ENCODE assay signal across 12 mouse cellular contexts in genomic region chr17:47150636-47151035, GRCm38 (mm10).
A peak's percentile ranks its signal among the peaks of the same experiment; 100 is the strongest.
DNase-seq lines count a peak whose midpoint lies in the region; ATAC-seq lines count a peak whose summit lies in the region.
"Had no signal": no experiment of that assay in that cellular context is flagged by ENCODE, and none has a peak within 500 bp of the region (broad histone marks: within the 10 kb centered on the region; RNA-seq: fewer than 3 reads in every experiment).

No protein-coding gene starts in this region.

- H3K4me2 ChIP-seq in heart, embryonic 13.5 days: peak overlapping the region; percentile 67
- 0 out of 2 replicates have a peak overlapping the region, but pooled peaks have one; percentile 19 for H3K4me2 ChIP-seq in liver, embryonic 11.5 days
- no peak overlapping the region; the same call in 1 of the 2 replicates for H3K4me2 ChIP-seq in forebrain, embryonic 15.5 days (replicated peaks)
- peak overlapping the region; percentile 50 for H3K4me2 ChIP-seq in midbrain, embryonic 15.5 days

- no peaks in the 10 kb centered on the region for H3K27me3 ChIP-seq in heart, embryonic 13.5 days (replicated peaks)
- H3K27me3 ChIP-seq in liver, embryonic 11.5 days (replicated peaks; ENCODE audit: control insufficient read depth, insufficient read depth, low read length): no peaks in the 10 kb centered on the region
- H3K27me3 ChIP-seq in forebrain, embryonic 15.5 days: no peaks in the 10 kb centered on the region
- H3K27me3 ChIP-seq in midbrain, embryonic 15.5 days (replicated peaks): no peaks in the 10 kb centered on the region
- H3K27me3 ChIP-seq: limb, embryonic 12.5 days had no signal

- H3K9ac ChIP-seq in heart, embryonic 13.5 days: peak overlapping the region; percentile 80; the same call in 1 of the 2 replicates
- no peak overlapping the region for H3K9ac ChIP-seq in liver, embryonic 11.5 days (ENCODE audit: low read depth, low read length)
- no peak overlapping the region for H3K9ac ChIP-seq in forebrain, embryonic 15.5 days (replicated peaks)
- peak overlapping the region; percentile 37; the same call in 1 of the 2 replicates for H3K9ac ChIP-seq in midbrain, embryonic 15.5 days
- H3K9ac ChIP-seq: limb, embryonic 12.5 days had no signal

- H3K27ac ChIP-seq in heart, embryonic 13.5 days (replicated peaks): peak overlapping the region; percentile 80
- H3K27ac ChIP-seq in liver, embryonic 11.5 days (ENCODE audit: low read depth, low read length): 0 out of 2 replicates have a peak overlapping the region, but pooled peaks have one; percentile 4
- H3K27ac ChIP-seq in forebrain, embryonic 15.5 days (replicated peaks): peak overlapping the region; percentile 86
- peak overlapping the region; percentile 91 for H3K27ac ChIP-seq in midbrain, embryonic 15.5 days

- ATAC-seq in heart, embryonic 13.5 days (ENCODE audit: extremely low read depth, insufficient number of reproducible peaks, low FRiP score, low TSS enrichment): no peak
- ATAC-seq in liver, embryonic 11.5 days (replicated peaks; ENCODE audit: low FRiP score): no peak
- no peak for ATAC-seq in forebrain, embryonic 15.5 days (replicated peaks)
- no peak for ATAC-seq in midbrain, embryonic 15.5 days (replicated peaks)

- peaks cover 27% of the 10 kb centered on the region; the same call in 1 of the 2 replicates for H3K36me3 ChIP-seq in heart, embryonic 13.5 days
- H3K36me3 ChIP-seq in liver, embryonic 11.5 days (ENCODE audit: control insufficient read depth, insufficient read depth, low read length): no peaks in the 10 kb centered on the region
- H3K36me3 ChIP-seq in forebrain, embryonic 15.5 days: no peaks in the 10 kb centered on the region; the same call in 1 of the 2 replicates
- no peaks in the 10 kb centered on the region for H3K36me3 ChIP-seq in midbrain, embryonic 15.5 days (replicated peaks)

- no peaks in the 10 kb centered on the region for H3K9me3 ChIP-seq in heart, embryonic 13.5 days
- no peaks in the 10 kb centered on the region for H3K9me3 ChIP-seq in liver, embryonic 11.5 days (ENCODE audit: control insufficient read depth, low read length)
- no peaks in the 10 kb centered on the region for H3K9me3 ChIP-seq in forebrain, embryonic 15.5 days
- H3K9me3 ChIP-seq in midbrain, embryonic 15.5 days: no peaks in the 10 kb centered on the region
- H3K9me3 ChIP-seq: limb, embryonic 12.5 days had no signal

- WGBS in heart, embryonic 13.5 days: 73% methylated on average over 6 of the region's 6 CpGs
- WGBS in liver, embryonic 11.5 days: 70% methylated on average over 6 of the region's 6 CpGs
- WGBS in forebrain, embryonic 15.5 days: 87% methylated on average over 6 of the region's 6 CpGs
- WGBS in midbrain, embryonic 15.5 days: 89% methylated on average over 6 of the region's 6 CpGs

- peak overlapping the region; percentile 49 for H3K4me3 ChIP-seq in heart, embryonic 13.5 days
- H3K4me3 ChIP-seq in liver, embryonic 11.5 days (ENCODE audit: low read depth, low read length): no peak overlapping the region
- H3K4me3 ChIP-seq in forebrain, embryonic 15.5 days: no peak overlapping the region
- no peak overlapping the region for H3K4me3 ChIP-seq in midbrain, embryonic 15.5 days

- DNase-seq in heart, postnatal 36 days: no peak
- DNase-seq in liver, embryonic 11.5 days (ENCODE audit: low spot score): no peak
- DNase-seq in liver: no peak
- no peak for DNase-seq in gastrocnemius, postnatal 36 days
- no peak for DNase-seq in layer of hippocampus, postnatal 25 days (ENCODE audit: extremely low spot score in 1 of 2, low spot score in 1 of 2)
- DNase-seq: kidney, adult 18-20 months; spleen, adult 18-20 months; thymus, postnatal 36 days had no signal

- peaks cover 56% of the 10 kb centered on the region for H3K4me1 ChIP-seq in heart, embryonic 13.5 days
- H3K4me1 ChIP-seq in liver, embryonic 11.5 days (replicated peaks; ENCODE audit: control insufficient read depth, insufficient read depth, low read length): peaks cover 12% of the 10 kb centered on the region
- H3K4me1 ChIP-seq in forebrain, embryonic 15.5 days: peaks cover 35% of the 10 kb centered on the region
- H3K4me1 ChIP-seq in midbrain, embryonic 15.5 days: peaks cover 48% of the 10 kb centered on the region

- intact Hi-C loops in heart, postnatal 36 days (cut with DNase I): no loop called here
- intact Hi-C loops in gastrocnemius, postnatal 36 days (cut with DNase I): no loop called here

Comparison
In these comparisons a context has a peak if more than half of its experiments do, and no peak if none do; other contexts are left out.
1. H3K27ac ChIP-seq: peak in every context shown above with its lines; median percentile 91 in midbrain, embryonic 15.5 days; 86 in forebrain, embryonic 15.5 days; 80 in heart, embryonic 13.5 days; 4 in liver, embryonic 11.5 days.
2. H3K9ac ChIP-seq: peak in heart, embryonic 13.5 days (single experiment) and midbrain, embryonic 15.5 days (single experiment); none in liver, embryonic 11.5 days (single experiment) and forebrain, embryonic 15.5 days (single experiment).